Mouse (Mus musculus): Measurements from ENCODE around the gene Parn. TPM values are rescaled to one million over a fixed set of nuclear protein-coding genes. Genes with fewer than 3 reads are reported as not detected.

Parn gene
- polyA plus RNA-seq, 1 experiment from 2014 or later: 14.9 TPM

DNA sequence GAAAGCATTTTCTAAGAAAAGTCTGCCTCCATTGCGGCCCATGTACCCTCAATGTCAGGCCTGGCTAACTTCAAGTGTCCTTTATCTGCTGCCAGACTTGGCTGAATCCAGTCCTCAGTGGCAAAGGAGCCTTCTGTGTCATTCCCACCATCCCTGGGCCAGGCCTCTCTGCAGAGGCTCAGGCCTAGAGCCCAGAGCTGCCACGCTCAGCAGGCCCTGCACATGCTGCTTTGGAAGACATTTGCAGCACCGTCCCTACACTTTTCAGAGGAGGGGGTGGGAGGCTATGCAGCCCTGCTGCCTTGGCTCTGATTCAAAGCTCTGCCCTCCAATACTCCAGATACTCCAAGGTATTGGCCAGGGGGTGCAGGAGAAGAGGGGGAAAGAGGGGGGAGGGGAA is 176.2 kb downstream of the Parn start:
- 72% methylated on average over 3 of the region's 3 CpGs for WGBS (ENCODE audit: insufficient replicate concordance)
- no peaks in the 10 kb centered on the region for H3K4me1 ChIP-seq (ENCODE audit: control insufficient read depth, low read depth, low read length)
- no peaks in the 10 kb centered on the region for H3K27me3 ChIP-seq (ENCODE audit: control insufficient read depth, insufficient read depth, low read depth, low read length)
- H3K27ac ChIP-seq (ENCODE audit: low read length): no peak overlapping the region
- H3K36me3 ChIP-seq (ENCODE audit: control insufficient read depth, insufficient read depth): no peaks in the 10 kb centered on the region
- H3K9ac ChIP-seq (ENCODE audit: low read depth, low read length): no peak overlapping the region
- ATAC-seq (ENCODE audit: low read depth): no peak
- no peak overlapping the region for H3K4me2 ChIP-seq (ENCODE audit: low read depth, low read length)
- no peak overlapping the region for H3K4me3 ChIP-seq (ENCODE audit: low read depth, low read length)
- H3K9me3 ChIP-seq (replicated peaks; ENCODE audit: control insufficient read depth, low read length): no peaks in the 10 kb centered on the region

Other genes with a start within 250 kb of the Parn start
- 15.9 and 16.5 TPM in 2 replicates for gene Bfar, start 3.7 kb upstream of the Parn start, polyA plus RNA-seq (2015; fragmentation: Nextera tagmentation; extraction: Ambion mirVana)
- 2.0 and 2.5 TPM in 2 replicates for gene 3110001I22Rik, start 3.8 kb upstream of the Parn start, polyA plus RNA-seq (2015; fragmentation: Nextera tagmentation; extraction: Ambion mirVana)
- 0.08 TPM in 1 of 2 replicates, not detected in the other for gene Pla2g10, start 62.8 kb upstream of the Parn start, polyA plus RNA-seq (2015; fragmentation: Nextera tagmentation; extraction: Ambion mirVana)
- 17.4 and 18.7 TPM in 2 replicates for gene Rrn3, start 112.5 kb upstream of the Parn start, polyA plus RNA-seq (2015; fragmentation: Nextera tagmentation; extraction: Ambion mirVana)
- gene Ntan1, start 150.7 kb upstream of the Parn start, polyA plus RNA-seq (2015; fragmentation: Nextera tagmentation; extraction: Ambion mirVana): 34.9 and 40.2 TPM in 2 replicates
- gene Pdxdc1, start 235.0 kb upstream of the Parn start, polyA plus RNA-seq (2015; fragmentation: Nextera tagmentation; extraction: Ambion mirVana): 24.3 and 25.2 TPM in 2 replicates
- gene Mpv17l, start 235.0 kb upstream of the Parn start, polyA plus RNA-seq (2015; fragmentation: Nextera tagmentation; extraction: Ambion mirVana): 2.2 and 2.8 TPM in 2 replicates